Mouse (Mus musculus) midbrain, postnatal 0 days (tissue): ENCODE data around the gene Ank2. TPM values are rescaled to one million over a fixed set of nuclear protein-coding genes. Genes with fewer than 3 reads are reported as not detected.

Experiments used
- ATAC-seq: fragments of 200-750 bp; cut with Nextera tagmentation; 2 replicates; pipeline ENCODE4 v1.8.0; 2017; ENCODE audit warnings: moderate number of reproducible peaks, mild to moderate bottlenecking, moderate TSS enrichment, moderate library complexity; ENCODE audit not compliant: low FRiP score
- DNase-seq: peaks from one replicate; pipeline ENCODE4 v3.0.0-alpha.2; 2015; ENCODE audit warnings: low spot score
- H3K27ac ChIP-seq: fragments of 300-500 bp; sonication (generic); 2 replicates; pipeline ENCODE4 v1.5.1; 2014; ENCODE audit warnings: low read depth, mild to moderate bottlenecking, low read length, mixed read lengths
- H3K27me3 ChIP-seq: fragments of 300-500 bp; sonication (generic); 2 replicates; pipeline ENCODE4 v1.6.1; 2014; ENCODE audit warnings: low read length, control low read depth, mixed read lengths; ENCODE audit not compliant: insufficient read depth
- H3K36me3 ChIP-seq: fragments of 300-500 bp; sonication (generic); 2 replicates; pipeline ENCODE4 v1.6.1; 2014; ENCODE audit warnings: low read length, control low read depth, mixed read lengths; ENCODE audit not compliant: insufficient read depth
- H3K4me1 ChIP-seq: fragments of 300-500 bp; sonication (generic); 2 replicates; pipeline ENCODE4 v1.6.1; 2014; ENCODE audit warnings: mild to moderate bottlenecking, control low read depth, antibody characterized with exemption, low read length, mixed read lengths; ENCODE audit not compliant: insufficient read depth
- H3K4me2 ChIP-seq: fragments of 300-500 bp; sonication (generic); 2 replicates; pipeline ENCODE4 v1.6.1; 2014; ENCODE audit warnings: low read depth, mild to moderate bottlenecking, low read length, mixed read lengths; ENCODE audit not compliant: poor library complexity, severe bottlenecking
- H3K4me3 ChIP-seq: fragments of 300-500 bp; sonication (generic); 2 replicates; pipeline ENCODE4 v1.5.1; 2014; ENCODE audit warnings: low read depth, mild to moderate bottlenecking, low read length, moderate library complexity
- H3K9ac ChIP-seq: fragments of 300-500 bp; sonication (generic); replicated peaks from 2 replicates; pipeline ENCODE4 v1.6.1; 2014; ENCODE audit warnings: mild to moderate bottlenecking, low read length, moderate library complexity, mixed read lengths; ENCODE audit not compliant: poor library complexity, severe bottlenecking
- H3K9me3 ChIP-seq: fragments of 300-500 bp; sonication (generic); 2 replicates; pipeline ENCODE4 v1.6.1; 2016; ENCODE audit warnings: low read length, control low read depth
- CTCF ChIP-seq: IDR thresholded peaks from 2 replicates; pipeline ENCODE4 v1.5.1; 2016; ENCODE audit warnings: antibody characterized with exemption, mild to moderate bottlenecking
- WGBS: fragments of 180-500 bp; shearing (Covaris S2); extraction: QIAGEN DNeasy Blood & Tissue Kit; methylation state at CpG from one replicate; pipeline ENCODE4 v1.1.7; 2014; 5-methylcytosine and 5-hydroxymethylcytosine counted together
- polyA plus RNA-seq: library from polyadenylated mRNA; unstranded; fragments of >200 nt; fragmentation: Nextera tagmentation; extraction: Ambion mirVana; gene quantifications from 2 replicates; pipeline ENCODE4 v1.2.1, GENCODE M21; 2015
- total RNA-seq: library from RNA; depleted of rRNA; stranded (reverse); fragments of >200 nt; gene quantifications from 2 replicates; pipeline ENCODE4 v1.2.3, GENCODE M21; 2014; rRNA removed

The Ank2 gene
- total RNA-seq, result 623 and 716 TPM in 2 replicates
- 155 and 200 TPM in 2 replicates for polyA plus RNA-seq

DNA sequence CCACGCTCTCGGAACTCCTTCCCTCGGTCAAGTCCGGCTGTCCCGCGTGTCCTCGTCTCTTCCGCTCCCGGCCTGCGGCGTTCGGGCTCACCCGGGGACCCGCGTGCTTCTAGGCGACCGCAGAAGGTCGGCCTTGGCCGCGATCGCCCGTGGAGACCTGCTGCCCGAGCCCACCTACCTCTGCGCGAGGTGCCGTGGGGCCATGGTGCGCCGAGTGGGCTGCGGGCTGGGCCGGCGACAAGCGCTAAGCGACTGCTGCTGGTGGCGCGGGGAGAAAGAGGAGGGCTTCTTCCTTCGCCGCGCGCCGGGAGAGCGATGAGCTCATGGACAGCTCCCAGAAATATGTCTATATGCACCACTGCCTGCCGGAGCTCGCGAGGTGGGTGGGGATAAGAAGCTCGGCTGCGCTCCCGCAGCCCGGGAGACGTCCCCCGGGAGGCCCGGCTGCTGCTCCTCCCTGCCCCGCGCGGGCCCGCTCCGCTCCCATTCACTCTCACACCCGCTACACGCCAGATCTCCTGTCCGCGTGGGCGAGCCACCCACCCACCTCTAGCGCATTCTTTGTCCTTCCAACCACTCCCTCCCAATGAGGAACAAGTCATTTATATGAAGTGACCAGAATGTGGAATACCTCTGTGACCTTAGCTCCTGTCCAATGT is at the start of gene Ank2:
Gene Ank2 (minus strand): TSS at position 609 of the 659 bp plus-strand sequence.
- 1% methylated on average over 48 of the region's 62 CpGs for WGBS
- H3K4me3 ChIP-seq, result peak within 1 kb of the TSS; percentile 82

DNA sequence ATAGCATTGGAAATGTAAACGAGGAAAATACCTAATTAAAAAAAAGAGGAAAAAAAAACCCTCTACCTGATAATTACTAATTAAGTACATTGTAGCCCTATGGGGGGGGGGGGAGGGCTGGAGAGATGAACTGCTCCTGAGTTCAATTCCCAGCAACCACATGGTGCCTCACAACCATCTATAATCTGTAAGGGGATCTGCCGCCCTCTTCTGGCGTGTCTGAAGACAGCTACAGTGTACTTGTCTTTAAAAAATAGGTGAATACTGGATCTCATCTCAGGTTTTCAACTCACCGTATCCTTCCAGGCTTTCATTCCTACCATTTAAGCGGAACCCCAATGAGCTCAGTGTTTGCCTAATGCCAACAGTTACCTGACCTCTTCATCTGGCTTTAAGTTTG is 48.7 kb upstream of the Ank2 start:
- Histone ChIP-seq H3K4me2 (no peak overlapping the region), H3K4me3 (no peak overlapping the region), H3K4me1 (no peaks in the 10 kb centered on the region), H3K27me3 (no peaks in the 10 kb centered on the region), H3K36me3 (no peaks in the 10 kb centered on the region; the same call in 1 of the 2 replicates), H3K9me3 (no peaks in the 10 kb centered on the region), H3K9ac (no peak overlapping the region), H3K27ac (no peak overlapping the region)
- no peak for ATAC-seq
- WGBS, result 38% methylated on average over 5 of the region's 5 CpGs
- TF ChIP-seq CTCF, result peak; percentile 66
- peak; percentile 36 for DNase-seq

More for the DNA sequence above, at the start of gene Ank2:
- DNase-seq, result peak; percentile 71
- peak within 1 kb of the TSS; percentile 89 for H3K9ac ChIP-seq
- H3K4me2 ChIP-seq, result peak within 1 kb of the TSS; percentile 91
- no peaks in the 10 kb centered on the region for H3K36me3 ChIP-seq
- TF ChIP-seq CTCF, result no peak
- no peaks in the 10 kb centered on the region for H3K27me3 ChIP-seq
- H3K4me1 ChIP-seq, result no peaks in the 10 kb centered on the region
- H3K9me3 ChIP-seq, result no peaks in the 10 kb centered on the region
- ATAC-seq, result peak; percentile 79
- peak within 1 kb of the TSS; percentile 70 for H3K27ac ChIP-seq

DNA sequence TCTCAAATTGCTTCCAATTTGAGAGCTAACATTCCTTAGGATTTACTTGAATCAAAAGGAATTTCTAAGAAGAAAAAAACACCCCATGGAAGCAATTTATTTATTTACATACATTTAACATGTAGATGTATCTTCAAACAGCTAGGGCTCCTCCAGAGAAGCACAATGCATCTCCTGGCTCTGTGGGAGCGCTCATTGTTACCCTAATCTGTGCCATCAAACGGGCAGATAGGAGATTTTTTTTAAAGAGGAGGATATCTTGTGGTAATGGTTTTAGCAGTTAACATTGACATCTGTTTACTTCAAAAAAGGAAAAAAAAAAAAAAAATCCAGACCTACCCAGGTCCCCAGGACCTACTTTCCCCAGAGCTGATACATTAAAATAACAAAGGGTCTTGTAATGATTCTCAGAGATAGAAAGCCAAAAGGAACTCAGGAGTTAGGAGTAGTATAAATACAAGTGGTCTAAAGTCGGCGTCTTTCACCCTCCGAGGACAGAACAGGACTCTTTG is 45.5 kb upstream of the Ank2 start:
- H3K27ac ChIP-seq, result no peak overlapping the region
- WGBS, result 22% methylated on average over 5 of the region's 5 CpGs
- no peaks in the 10 kb centered on the region for H3K27me3 ChIP-seq
- no peaks in the 10 kb centered on the region; the same call in 1 of the 2 replicates for H3K36me3 ChIP-seq
- no peak overlapping the region for H3K9ac ChIP-seq
- no peak overlapping the region for H3K4me2 ChIP-seq
- H3K4me3 ChIP-seq, result no peak overlapping the region
- TF ChIP-seq CTCF, result no peak
- H3K4me1 ChIP-seq, result no peaks in the 10 kb centered on the region
- H3K9me3 ChIP-seq, result no peaks in the 10 kb centered on the region
- DNase-seq, result no peak
- no peak for ATAC-seq

DNA sequence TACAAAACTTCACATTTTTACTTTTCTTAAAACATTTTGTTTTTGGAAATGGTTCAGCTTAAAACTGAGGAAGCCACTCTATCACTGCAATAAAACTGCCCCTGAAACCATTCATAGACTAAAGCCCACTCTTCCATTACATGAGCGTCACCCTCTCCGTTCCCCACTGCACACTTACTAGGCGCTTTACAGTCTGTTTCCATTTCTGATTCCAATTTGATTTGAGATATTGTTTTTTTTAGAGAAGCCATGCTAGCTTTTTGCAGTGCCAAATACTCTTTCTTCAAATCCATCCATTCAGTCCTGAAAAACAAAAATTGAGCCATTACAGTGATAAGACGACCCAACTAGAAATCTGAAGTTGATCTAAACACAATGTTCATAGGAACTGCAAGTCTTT is 44.8 kb upstream of the Ank2 start:
- no peaks in the 10 kb centered on the region; the same call in 1 of the 2 replicates for H3K36me3 ChIP-seq
- ATAC-seq, result no peak
- no peaks in the 10 kb centered on the region for H3K27me3 ChIP-seq
- H3K4me1 ChIP-seq, result no peaks in the 10 kb centered on the region
- H3K4me2 ChIP-seq, result no peak overlapping the region
- 81% methylated on average over 4 of the region's 4 CpGs for WGBS
- TF ChIP-seq CTCF, result no peak
- H3K9me3 ChIP-seq, result no peaks in the 10 kb centered on the region
- H3K27ac ChIP-seq, result no peak overlapping the region
- no peak overlapping the region for H3K9ac ChIP-seq
- DNase-seq, result no peak
- H3K4me3 ChIP-seq, result no peak overlapping the region

DNA sequence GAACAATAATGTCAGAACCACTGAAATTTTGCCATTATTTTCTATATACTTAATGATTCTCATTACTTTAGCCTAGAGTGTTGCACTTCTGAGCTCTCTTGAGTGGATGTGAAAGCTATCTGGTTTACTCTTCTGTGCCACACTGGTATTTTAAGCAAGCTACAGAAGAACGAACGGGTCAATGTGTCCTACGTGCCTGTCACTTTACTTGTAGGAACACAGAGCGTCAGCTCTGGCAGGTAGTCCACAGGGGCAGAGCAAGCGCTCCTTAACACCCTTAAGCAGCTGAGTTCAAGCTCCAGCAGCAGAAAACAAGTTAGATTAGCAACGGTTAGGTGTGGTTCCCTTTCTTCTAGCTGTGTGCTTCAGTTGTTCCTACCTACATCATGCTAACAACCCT is 40.0 kb upstream of the Ank2 start:
- no peak for DNase-seq

DNA sequence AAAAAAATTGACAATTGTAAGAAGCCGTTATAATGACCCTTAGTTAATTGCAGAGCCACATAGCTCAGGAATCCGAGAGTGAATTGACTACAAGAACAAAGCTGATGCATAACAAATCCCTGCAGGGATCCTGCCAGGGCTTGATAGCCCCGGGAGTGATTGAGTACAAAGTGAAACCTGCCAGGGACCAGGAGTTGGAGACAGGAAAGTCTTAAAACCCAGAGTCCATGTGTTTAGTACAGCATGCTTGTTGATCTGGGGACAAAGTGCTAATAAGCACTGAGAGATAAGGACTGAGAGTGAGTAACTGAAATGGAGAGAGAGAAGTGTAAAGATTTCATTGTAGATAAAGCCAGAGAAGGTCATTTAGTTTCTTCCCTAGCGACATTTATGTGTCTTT is 31.1 kb upstream of the Ank2 start:
- Histone ChIP-seq H3K36me3 (no peaks in the 10 kb centered on the region), H3K4me1 (no peaks in the 10 kb centered on the region), H3K27me3 (no peaks in the 10 kb centered on the region), H3K9me3 (no peaks in the 10 kb centered on the region), H3K9ac (no peak overlapping the region), H3K4me3 (no peak overlapping the region), H3K27ac (no peak overlapping the region), H3K4me2 (no peak overlapping the region)
- ATAC-seq, result no peak
- TF ChIP-seq CTCF, result no peak
- DNase-seq, result no peak
- WGBS, result 7% methylated on average over 4 of the region's 4 CpGs

More for the DNA sequence above, 40.0 kb upstream of the Ank2 start:
- TF ChIP-seq CTCF, result no peak
- 69% methylated on average over 6 of the region's 6 CpGs for WGBS
- no peak overlapping the region for H3K4me3 ChIP-seq
- no peak overlapping the region for H3K4me2 ChIP-seq
- no peak for ATAC-seq
- H3K27ac ChIP-seq, result no peak overlapping the region
- H3K9me3 ChIP-seq, result no peaks in the 10 kb centered on the region
- H3K36me3 ChIP-seq, result no peaks in the 10 kb centered on the region
- no peak overlapping the region for H3K9ac ChIP-seq
- H3K27me3 ChIP-seq, result no peaks in the 10 kb centered on the region
- no peaks in the 10 kb centered on the region for H3K4me1 ChIP-seq
